In the genomic region with DNA sequence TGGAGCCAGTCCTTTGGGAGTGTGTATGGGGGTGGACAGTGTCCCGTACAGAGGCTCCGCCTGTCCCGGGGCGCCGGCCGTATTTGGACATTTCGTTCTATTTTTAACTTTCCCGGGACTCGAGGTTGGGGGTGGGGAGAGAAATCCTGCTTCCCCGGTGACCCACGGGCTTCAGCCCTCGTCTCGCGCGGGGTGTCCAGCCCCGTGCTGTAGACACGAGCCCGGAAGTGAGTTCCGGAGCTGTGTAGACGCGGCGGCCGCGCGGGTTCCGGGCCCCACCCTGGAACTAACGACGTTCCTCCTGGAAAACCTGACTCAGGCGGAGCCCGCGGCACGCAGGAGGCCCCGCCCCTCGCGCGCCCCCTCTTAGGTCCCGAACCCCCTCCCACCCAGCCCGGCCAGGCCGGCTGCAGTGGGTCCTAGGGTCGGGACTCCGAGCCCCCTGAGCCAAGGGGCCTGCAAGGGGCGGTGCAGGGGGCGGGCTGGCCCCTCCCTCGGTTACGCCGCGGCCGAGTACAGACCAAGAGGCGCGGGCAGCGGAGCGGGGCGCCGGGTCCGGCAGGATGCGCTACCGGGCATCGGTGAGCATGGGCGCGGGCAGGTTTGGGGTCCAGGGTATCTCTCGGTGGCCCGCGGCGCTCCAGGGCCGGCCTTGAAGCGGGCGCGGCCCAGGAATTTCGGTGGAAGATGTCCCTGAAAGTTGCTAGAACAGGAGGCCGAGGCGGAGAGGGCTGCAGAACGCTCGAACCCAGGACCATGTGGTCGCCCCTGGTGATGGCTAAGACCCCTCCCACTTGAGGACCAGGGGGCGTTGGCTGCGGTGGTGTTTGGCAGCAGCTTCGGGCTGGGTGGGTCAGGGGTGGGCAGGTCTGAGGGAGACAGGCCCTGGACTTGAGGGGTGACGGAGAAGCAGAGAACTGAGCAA, we compare ENCODE assay signal across 1 mouse cellular context.
TF ChIP-seq lines count a peak whose summit lies in the region.

No protein-coding gene starts in this region.

TF ChIP-seq in MEL, 35 proteins besides CTCF, POLR2A, EP300 and RAD21 (continued from another document):
- TF ChIP-seq SIN3A (IDR thresholded peaks at IDR 0.05; ENCODE audit: low read length) = peak; percentile 61
